Mouse (Mus musculus): ENCODE measurements around the gene Trp53. TPM values are rescaled to one million over a fixed set of nuclear protein-coding genes. Genes with fewer than 3 reads are reported as not detected.

Trp53 gene
- polyA plus RNA-seq, 1 experiment from 2014 or later, result 166 TPM

- H3K4me3 ChIP-seq, result peak overlapping the region; percentile 41
- no peaks in the 10 kb centered on the region for H3K9me3 ChIP-seq
- H3K27ac ChIP-seq, result peak overlapping the region; percentile 91
- H3K27me3 ChIP-seq (ENCODE audit: insufficient read depth, poor library complexity, severe bottlenecking), result peaks cover 24% of the 10 kb centered on the region; the same call in 1 of the 2 replicates
- peaks cover 31% of the 10 kb centered on the region for H3K36me3 ChIP-seq
- peak; percentile 93 for DNase-seq (ENCODE audit: low spot score)
- WGBS, result 6% methylated on average over 14 of the region's 14 CpGs
- peaks cover 89% of the 10 kb centered on the region for H3K4me1 ChIP-seq (replicated peaks)
Observed at GRCm38 (mm10) chr11:69552622-69553340, 27.4 kb upstream of the Trp53 start.

GRCm38 (mm10) chr11:69553341-69553721 is 26.8 kb upstream of the Trp53 start:
- WGBS, result 4% methylated on average over 2 of the region's 2 CpGs
- peaks cover 89% of the 10 kb centered on the region for H3K4me1 ChIP-seq (replicated peaks)
- DNase-seq (ENCODE audit: low spot score), result peak; percentile 79

GRCm38 (mm10) chr11:69554539-69555140 is 25.5 kb upstream of the Trp53 start:
- H3K4me3 ChIP-seq, result peak overlapping the region; percentile 11; the same call in 1 of the 2 replicates
- peaks cover 89% of the 10 kb centered on the region for H3K4me1 ChIP-seq (replicated peaks)
- H3K27ac ChIP-seq, result peak overlapping the region; percentile 91
- no peak for DNase-seq (ENCODE audit: low spot score)
- 84% methylated on average over 5 of the region's 5 CpGs for WGBS
- H3K9me3 ChIP-seq, result no peaks in the 10 kb centered on the region
- H3K27me3 ChIP-seq (ENCODE audit: insufficient read depth, poor library complexity, severe bottlenecking), result peaks cover 11% of the 10 kb centered on the region; the same call in 1 of the 2 replicates
- H3K36me3 ChIP-seq, result peaks cover 31% of the 10 kb centered on the region

More at GRCm38 (mm10) chr11:69553341-69553721, 26.8 kb upstream of the Trp53 start:
- Histone ChIP-seq H3K4me3 (peak overlapping the region; percentile 41), H3K27ac (peak overlapping the region; percentile 91), H3K36me3 (peaks cover 31% of the 10 kb centered on the region), H3K9me3 (no peaks in the 10 kb centered on the region), H3K27me3 (ENCODE audit: insufficient read depth, poor library complexity, severe bottlenecking) (peaks cover 21% of the 10 kb centered on the region; the same call in 1 of the 2 replicates)

- peak; percentile 69 for DNase-seq (ENCODE audit: low spot score)
- Histone ChIP-seq H3K27ac (peak overlapping the region; percentile 91), H3K27me3 (ENCODE audit: insufficient read depth, poor library complexity, severe bottlenecking) (peaks cover 12% of the 10 kb centered on the region; the same call in 1 of the 2 replicates), H3K4me1 (replicated peaks) (peaks cover 100% of the 10 kb centered on the region), H3K9me3 (no peaks in the 10 kb centered on the region), H3K4me3 (peak overlapping the region; percentile 91), H3K36me3 (peaks cover 42% of the 10 kb centered on the region)
- 13% methylated on average over 14 of the region's 14 CpGs for WGBS
Observed at GRCm38 (mm10) chr11:69557381-69557958, 22.7 kb upstream of the Trp53 start.

GRCm38 (mm10) chr11:69558756-69559155 is 21.4 kb upstream of the Trp53 start:
- Histone ChIP-seq H3K27ac (peak overlapping the region; percentile 98), H3K4me1 (replicated peaks) (peaks cover 100% of the 10 kb centered on the region), H3K9me3 (no peaks in the 10 kb centered on the region), H3K4me3 (peak overlapping the region; percentile 91), H3K27me3 (ENCODE audit: insufficient read depth, poor library complexity, severe bottlenecking) (peaks cover 15% of the 10 kb centered on the region), H3K36me3 (peaks cover 55% of the 10 kb centered on the region)
- WGBS, result 12% methylated on average over 6 of the region's 6 CpGs
- DNase-seq (ENCODE audit: low spot score), result no peak

GRCm38 (mm10) chr11:69559183-69559582 is 21.0 kb upstream of the Trp53 start:
- Histone ChIP-seq H3K36me3 (peaks cover 58% of the 10 kb centered on the region), H3K4me1 (replicated peaks) (peaks cover 99% of the 10 kb centered on the region), H3K27ac (peak overlapping the region; percentile 98), H3K4me3 (peak overlapping the region; percentile 91), H3K27me3 (ENCODE audit: insufficient read depth, poor library complexity, severe bottlenecking) (peaks cover 15% of the 10 kb centered on the region), H3K9me3 (no peaks in the 10 kb centered on the region)
- DNase-seq (ENCODE audit: low spot score), result no peak
- WGBS, result 9% methylated on average over 5 of the region's 5 CpGs

- under 1% methylated on average over 58 of the region's 59 CpGs for WGBS
Observed at GRCm38 (mm10) chr11:69559851-69560765, 20.1 kb upstream of the Trp53 start, which contains the start of gene Efnb3. Gene Efnb3 (minus strand): TSS chr11:69560205.

GRCm38 (mm10) chr11:69560896-69561854 is 19.0 kb upstream of the Trp53 start:
- Histone ChIP-seq H3K4me1 (replicated peaks) (peaks cover 89% of the 10 kb centered on the region), H3K9me3 (no peaks in the 10 kb centered on the region), H3K4me3 (peak overlapping the region; percentile 91), H3K27ac (peak overlapping the region; percentile 98), H3K36me3 (peaks cover 58% of the 10 kb centered on the region), H3K27me3 (ENCODE audit: insufficient read depth, poor library complexity, severe bottlenecking) (peaks cover 12% of the 10 kb centered on the region)
- DNase-seq (ENCODE audit: low spot score), result peak; percentile 85
- WGBS, result 8% methylated on average over 16 of the region's 16 CpGs

More at GRCm38 (mm10) chr11:69559851-69560765, 20.1 kb upstream of the Trp53 start, which contains the start of gene Efnb3:
- peak; percentile 82 for DNase-seq (ENCODE audit: low spot score)
- Histone ChIP-seq H3K27me3 (ENCODE audit: insufficient read depth, poor library complexity, severe bottlenecking) (peaks cover 15% of the 10 kb centered on the region), H3K4me3 (peak within 1 kb of the TSS; percentile 91), H3K27ac (peak within 1 kb of the TSS; percentile 98), H3K9me3 (no peaks in the 10 kb centered on the region), H3K4me1 (replicated peaks) (peaks cover 97% of the 10 kb centered on the region), H3K36me3 (peaks cover 58% of the 10 kb centered on the region)

- Histone ChIP-seq H3K4me3 (no peak overlapping the region), H3K27ac (0 out of 2 replicates have a peak overlapping the region, but pooled peaks have one; percentile 3), H3K36me3 (peaks cover 71% of the 10 kb centered on the region), H3K4me1 (replicated peaks) (peaks cover 67% of the 10 kb centered on the region), H3K9me3 (no peaks in the 10 kb centered on the region), H3K27me3 (ENCODE audit: insufficient read depth, poor library complexity, severe bottlenecking) (peaks cover 4% of the 10 kb centered on the region; the same call in 1 of the 2 replicates)
- WGBS, result 77% methylated on average over 13 of the region's 13 CpGs
- DNase-seq (ENCODE audit: low spot score), result no peak
Observed at GRCm38 (mm10) chr11:69563373-69563772, 16.8 kb upstream of the Trp53 start.

- no peak for DNase-seq (ENCODE audit: low spot score)
- H3K4me3 ChIP-seq, result no peak overlapping the region
- WGBS, result 56% methylated on average over 3 of the region's 3 CpGs
- H3K27me3 ChIP-seq (ENCODE audit: insufficient read depth, poor library complexity, severe bottlenecking), result peaks cover 4% of the 10 kb centered on the region; the same call in 1 of the 2 replicates
- peaks cover 77% of the 10 kb centered on the region for H3K36me3 ChIP-seq
- peak overlapping the region; percentile 1; the same call in 1 of the 2 replicates for H3K27ac ChIP-seq
- H3K4me1 ChIP-seq (replicated peaks), result peaks cover 57% of the 10 kb centered on the region
- no peaks in the 10 kb centered on the region for H3K9me3 ChIP-seq
Observed at GRCm38 (mm10) chr11:69564391-69564790, 15.8 kb upstream of the Trp53 start.

GRCm38 (mm10) chr11:69565131-69565530 is 15.0 kb upstream of the Trp53 start:
- Histone ChIP-seq H3K4me1 (replicated peaks) (peaks cover 50% of the 10 kb centered on the region), H3K9me3 (no peaks in the 10 kb centered on the region), H3K27ac (no peak overlapping the region; the same call in 1 of the 2 replicates), H3K36me3 (peaks cover 85% of the 10 kb centered on the region), H3K27me3 (ENCODE audit: insufficient read depth, poor library complexity, severe bottlenecking) (peaks cover 4% of the 10 kb centered on the region; the same call in 1 of the 2 replicates), H3K4me3 (0 out of 2 replicates have a peak overlapping the region, but pooled peaks have one; percentile 11)
- DNase-seq (ENCODE audit: low spot score), result no peak
- 75% methylated on average over 8 of the region's 8 CpGs for WGBS
